Mouse (Mus musculus) heart, adult 18-20 months (tissue): ENCODE results near the gene Efcab5. TPM values are rescaled to one million over a fixed set of nuclear protein-coding genes. Genes with fewer than 3 reads are reported as not detected.
"Not testable (repeated sequence)": the region's sequence is repeated elsewhere in the genome, so short reads cannot be mapped to it uniquely, and the experiment has no call there.

Experiments
- DNase-seq, 2 experiments: peaks; one replicate each; pipeline ENCODE4 v3.0.0; 2021 to 2022; ENCODE audit warnings: mixed read lengths in 1 of 2
- microRNA-seq, 2 experiments: library from miRNA; unstranded; fragments of <30 nt; microRNA quantifications; one replicate each; pipeline ENCODE4 v1.2.0; 2022
- total RNA-seq, 2 experiments: library from RNA; stranded (reverse); gene quantifications; 2 replicates each; pipeline ENCODE4 v1.2.3; 2021

Gene Efcab5
- total RNA-seq, 2 experiments from 2014 or later: 0.15 to 0.31 TPM

DNA sequence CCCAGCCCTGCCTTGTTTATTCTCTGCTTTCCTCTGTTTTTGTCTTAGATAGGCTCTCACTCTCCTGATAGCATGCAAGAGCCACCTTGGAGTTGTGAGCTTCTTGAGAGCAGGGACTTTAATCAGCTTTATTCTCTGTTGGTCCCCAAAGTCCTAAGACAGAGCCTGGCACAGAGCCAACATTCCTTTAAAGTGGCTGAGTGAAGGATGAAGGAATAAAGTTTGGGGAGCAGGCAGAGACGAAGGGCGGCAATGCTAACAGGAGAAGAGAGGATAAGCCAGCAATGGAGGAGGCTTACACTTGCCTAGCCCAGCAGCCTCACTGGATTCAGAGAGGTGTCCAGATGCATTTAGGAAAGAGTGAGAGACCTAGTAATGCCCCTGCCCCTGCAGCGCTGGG, 92.2 kb downstream of the Efcab5 start:
- DNase-seq: peak in 1 of 2 experiments; percentile 18

DNA sequence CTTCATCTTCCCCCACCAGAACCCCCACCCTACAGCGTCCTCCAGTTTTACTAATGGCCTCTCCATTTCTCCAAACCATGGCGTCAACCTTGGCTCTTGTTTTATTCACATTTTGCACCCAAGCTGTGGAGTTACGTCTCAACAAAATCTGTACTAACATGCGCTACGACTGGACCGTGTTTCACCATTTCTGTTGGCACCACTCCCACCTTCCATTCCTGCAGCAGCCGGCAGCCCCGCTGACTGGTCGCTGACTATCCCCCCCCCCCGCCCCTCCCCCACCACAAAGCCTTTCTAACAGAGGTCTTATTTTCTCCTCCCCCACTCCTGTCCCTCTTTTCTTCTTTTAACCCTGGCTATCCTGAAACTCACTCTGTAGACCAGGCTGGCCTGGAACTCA, 93.6 kb downstream of the Efcab5 start:
- DNase-seq: no peak

DNA sequence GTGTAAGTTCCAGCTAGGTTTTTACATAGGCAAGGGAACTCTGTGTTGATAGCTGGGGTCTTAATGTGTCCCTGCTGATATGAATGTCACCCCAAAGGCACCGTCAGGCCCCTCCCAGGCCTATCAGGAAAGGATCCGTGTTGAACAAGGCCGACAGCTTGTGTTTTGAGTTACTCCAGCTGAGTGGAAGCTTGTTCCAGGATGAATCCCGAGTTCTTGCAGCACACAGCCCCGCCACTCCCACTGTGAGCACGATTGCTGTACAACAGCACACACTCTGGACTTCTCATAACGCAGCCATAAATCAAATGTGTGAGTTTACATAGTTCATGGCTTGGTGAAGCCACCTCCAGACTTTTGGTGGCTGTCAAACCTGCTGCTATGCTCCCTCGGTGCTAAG, 94.6 kb downstream of the Efcab5 start:
- DNase-seq: peak in 1 of 2 experiments; percentile 13

DNA sequence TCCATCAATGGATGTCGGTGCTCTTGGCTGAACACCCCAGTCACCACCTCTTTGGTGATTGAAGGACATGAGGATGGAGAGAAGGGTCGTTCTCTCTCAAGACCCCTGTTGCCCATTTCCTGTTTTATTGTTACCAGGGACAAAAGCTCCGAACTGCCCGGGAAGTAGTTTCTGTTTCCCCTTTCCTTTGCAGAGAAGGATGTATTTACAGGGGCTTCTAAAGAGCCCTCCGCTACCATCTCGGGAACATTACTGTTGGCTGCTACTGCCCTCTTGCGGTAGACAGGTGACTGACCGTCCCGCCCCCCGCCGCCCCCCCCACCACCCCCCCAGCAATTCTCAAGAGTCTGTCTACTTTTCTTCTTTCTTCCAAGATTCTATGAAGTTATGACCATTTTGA, 95.6 kb downstream of the Efcab5 start:
- DNase-seq: peak; percentile 16 to 71

DNA sequence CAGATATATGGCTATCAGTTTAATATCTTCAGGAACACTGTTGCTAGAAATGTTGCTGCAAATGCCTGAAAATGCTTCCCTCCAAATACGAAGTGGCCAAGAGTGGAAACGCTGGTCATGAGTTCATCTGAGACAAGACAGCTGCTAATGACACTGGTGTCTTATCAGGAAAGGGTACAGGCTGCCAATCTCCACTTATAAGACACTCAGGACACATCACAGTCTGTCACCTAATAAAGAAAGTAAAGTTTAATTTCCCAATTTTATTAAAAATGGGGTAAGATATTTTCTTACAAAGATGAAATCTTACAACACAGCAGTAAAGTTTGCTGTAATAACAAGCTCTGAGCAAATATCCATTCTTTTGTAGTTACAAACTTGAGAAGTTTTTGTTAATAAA, 99.6 kb downstream of the Efcab5 start:
- no peak for DNase-seq

DNA sequence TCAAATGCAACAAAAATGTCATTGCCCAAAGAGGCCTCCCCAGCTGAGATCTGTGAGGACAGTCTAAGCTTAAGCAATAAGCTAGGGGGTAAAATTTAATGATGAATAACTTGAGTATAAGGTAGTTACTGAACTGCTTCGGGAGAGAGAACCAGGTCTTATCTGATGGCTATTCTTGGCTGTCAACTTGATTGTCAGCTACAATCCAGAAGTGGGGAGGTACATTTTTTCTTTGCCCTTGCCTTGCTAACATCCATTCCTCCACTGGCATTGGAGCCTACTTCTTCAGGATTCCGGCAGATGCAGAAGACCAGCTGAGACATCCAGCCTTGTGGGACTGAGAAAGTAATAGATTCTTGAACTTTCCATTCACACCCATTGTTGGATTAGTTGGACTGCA, 101.8 kb downstream of the Efcab5 start:
- no peak for DNase-seq

DNA sequence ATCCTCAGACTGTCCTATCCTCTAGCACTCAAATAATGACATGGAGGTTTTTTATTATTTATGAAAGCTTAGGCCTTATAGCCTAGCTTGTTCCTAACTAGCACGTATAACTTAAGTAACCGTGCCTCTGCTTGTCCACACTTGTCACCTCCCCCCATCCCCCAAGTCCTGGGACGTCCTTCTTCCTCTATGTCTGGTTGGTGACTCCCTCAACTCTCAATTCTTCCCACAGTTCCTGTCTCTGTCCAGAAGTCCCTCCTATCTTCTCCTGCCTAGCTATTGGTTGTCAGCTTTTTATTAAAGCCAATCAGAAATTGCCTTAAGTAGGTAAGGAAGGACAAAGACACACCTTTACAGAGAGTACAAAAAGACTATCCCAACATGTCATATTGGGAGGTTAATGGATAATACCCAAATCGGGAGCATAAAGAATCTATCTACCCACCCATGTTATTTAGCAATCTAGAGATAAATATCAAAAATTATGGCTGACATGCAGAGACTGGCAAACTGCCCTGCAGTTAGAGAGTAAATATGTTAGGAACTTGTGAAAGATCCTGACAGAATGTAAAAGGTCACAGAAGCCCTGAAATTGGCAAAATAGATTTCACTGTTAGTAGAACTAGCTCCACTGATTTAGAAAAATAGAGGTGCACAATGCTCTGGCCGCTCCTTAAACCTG, 104.6 kb downstream of the Efcab5 start:
- no peak for DNase-seq

DNA sequence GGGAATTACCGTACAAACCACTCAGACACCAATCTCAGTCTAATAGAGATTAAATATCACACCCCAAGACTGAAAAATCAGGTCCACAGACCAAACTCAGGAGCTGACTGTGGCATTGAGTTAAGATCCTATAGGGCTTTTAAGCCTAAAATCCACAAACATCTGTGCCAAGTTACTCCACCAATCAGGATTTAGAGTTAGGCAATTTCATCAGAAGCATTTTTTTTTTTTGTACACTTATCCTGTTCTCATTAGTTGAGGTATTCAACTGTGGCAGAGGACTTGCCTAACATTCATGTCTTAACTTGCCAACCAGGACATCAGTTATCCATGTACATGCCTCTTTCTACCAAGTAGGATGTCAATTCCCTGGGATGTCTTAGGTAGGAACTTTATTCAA, 109.4 kb downstream of the Efcab5 start:
- no peak for DNase-seq

DNA sequence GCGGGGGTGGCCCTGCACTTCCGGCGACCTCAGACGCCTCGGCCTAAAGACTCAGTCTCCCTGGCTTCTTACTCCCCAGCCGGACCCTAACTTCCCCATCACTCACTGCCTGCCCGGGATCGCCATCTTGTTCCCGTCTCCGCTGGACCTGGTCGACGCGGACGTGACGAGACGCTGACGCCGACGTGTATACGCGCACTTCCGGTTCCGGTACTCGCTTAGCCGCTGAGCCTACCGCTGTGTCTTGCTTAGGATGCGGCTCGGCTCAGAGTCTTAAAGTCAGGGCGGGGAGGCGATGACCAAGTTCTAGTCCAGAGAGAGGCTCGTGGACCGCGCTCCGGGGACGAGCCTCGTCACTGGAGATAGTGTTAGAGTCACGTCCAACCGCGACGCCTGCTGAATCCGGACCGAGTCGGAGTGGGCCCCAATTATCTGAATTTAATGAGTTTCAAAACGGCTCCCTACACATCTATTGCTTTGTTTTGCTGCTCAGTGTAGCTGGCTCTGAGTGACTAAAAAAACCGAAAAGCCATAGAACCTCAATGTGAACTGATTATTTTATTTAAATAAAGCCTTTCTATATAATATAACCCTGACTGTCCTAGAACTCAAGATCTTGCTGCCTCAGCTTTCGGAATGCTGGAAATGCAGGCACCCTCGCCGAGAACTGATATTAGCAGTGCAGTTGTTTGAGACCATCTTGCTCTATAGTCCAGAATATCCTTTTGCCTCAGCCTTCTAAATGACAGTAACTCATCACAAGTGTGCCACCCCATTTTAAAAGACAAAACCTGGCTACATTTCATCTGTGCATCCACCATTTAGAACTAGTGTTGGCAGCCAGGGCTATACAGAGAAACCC, 110.3 kb downstream of the Efcab5 start, which contains the start of gene Nsrp1:
Nsrp1 (minus strand) TSS at position 163 of the 862 bp plus-strand sequence.
- peak; percentile 93 to 96 for DNase-seq

DNA sequence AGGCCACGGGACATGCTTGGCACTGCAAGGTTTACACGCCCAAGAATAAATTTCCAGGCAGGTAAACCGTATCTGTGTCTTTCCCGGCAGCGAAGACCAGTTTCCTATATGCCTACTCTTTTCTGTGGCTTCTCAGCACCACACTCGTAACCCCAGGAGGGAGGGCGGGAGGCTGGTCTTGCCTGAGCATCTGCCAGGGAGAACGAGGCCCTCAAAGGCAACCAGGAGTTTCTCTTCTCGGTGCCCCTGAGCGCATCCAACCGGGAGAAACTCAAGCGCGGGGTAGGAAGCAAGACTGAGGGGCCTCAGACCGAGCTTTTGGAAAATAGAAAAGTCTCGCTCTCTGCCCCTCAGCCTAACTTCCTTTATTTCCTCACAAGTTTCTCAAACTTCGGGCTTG, 111.0 kb downstream of the Efcab5 start:
- no peak for DNase-seq

DNA sequence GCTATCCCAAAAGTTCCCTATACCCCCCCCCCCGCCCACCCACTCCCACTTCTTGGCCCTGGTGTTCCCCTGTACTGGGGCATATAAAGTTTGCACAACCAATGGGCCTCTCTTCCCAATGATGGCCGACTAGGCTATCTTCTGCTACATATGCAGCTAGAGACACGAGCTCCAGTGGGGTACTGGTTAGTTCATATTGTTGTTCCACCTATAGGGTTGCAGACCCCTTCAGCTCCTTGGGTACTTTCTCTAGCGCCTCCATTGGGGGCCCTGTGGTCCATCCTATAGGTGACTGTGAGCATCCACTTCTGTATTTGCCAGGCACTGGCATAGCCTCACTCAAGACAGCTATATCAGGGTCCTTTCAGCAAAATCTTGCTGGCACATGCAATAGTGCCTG, 111.4 kb downstream of the Efcab5 start:
- not testable (repeated sequence) for DNase-seq

DNA sequence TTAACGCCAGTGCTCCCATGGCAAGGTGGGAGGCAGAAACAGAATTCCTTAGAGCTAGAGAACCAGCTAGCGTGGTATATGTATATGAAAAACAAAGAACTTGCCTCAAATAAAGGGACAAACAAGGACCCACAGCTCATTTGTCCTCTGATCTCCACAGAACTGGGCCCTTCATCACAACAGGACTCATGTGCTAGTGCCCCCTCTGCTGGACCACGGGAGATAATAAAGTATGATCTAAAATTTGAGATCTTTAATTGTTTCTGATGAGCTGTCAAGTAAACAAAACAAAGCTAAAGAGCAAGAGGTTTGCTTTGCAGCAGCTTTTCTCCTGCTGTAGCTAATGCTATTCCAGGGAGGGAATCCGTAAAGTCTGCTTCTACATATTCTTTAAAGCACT, 118.0 kb downstream of the Efcab5 start:
- peak in 1 of 2 experiments; percentile 20 for DNase-seq

DNA sequence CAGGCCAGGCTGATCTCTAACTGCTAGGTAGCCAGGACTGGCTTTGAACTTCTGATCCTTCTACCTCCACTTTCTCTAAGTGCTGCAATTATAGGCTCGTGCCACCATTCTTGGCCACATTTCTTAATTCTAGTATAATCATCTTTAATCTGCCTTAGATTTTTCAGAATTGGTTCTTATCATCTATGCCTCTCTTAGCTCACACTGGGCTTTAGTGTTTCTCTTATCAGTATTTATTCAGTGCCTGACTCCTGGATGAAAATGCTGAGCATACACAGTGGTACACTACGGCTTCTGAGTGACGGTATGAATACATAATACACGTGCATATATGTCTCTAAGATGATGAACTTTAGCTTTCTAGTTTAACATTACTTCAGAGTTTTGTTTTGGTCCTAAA, 119.9 kb downstream of the Efcab5 start:
- DNase-seq: no peak

DNA sequence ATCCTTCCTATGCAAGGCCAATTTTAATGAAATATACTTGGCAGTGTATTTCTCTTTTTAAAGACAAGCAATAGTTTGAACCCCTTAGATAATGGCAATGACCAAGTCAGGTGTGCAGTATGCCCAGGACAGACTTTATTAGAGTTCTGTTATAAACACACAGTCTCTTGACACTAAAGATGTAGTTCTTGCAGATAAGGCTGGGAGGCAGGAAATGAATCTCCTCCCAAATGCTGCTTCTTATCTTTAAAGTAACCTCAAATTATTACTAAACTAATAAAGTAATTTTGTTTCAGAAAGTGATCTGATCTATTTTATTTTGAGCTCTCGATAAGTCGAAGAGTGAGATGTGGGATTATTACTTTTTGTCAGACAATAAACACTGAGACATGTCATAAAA, 125.4 kb downstream of the Efcab5 start:
- no peak for DNase-seq

DNA sequence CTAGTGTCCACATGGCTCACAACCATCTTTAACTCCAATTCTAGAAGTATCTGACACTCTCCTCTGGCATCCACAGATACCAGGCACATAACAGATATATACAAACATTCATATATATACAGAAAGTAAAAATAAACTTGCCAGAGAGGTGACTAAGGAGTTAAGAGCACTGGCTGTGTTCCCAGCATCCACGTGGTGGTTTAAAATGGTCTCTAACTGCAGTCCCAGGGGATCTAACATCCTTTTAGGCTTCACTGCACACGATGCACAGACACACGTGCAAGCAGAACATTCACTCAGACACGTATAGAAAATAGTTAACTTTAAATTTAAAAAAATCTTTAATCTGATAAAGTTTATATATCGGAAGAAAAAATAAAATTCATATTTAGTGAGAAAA, 126.8 kb downstream of the Efcab5 start:
- peak; percentile 6 to 28 for DNase-seq

DNA sequence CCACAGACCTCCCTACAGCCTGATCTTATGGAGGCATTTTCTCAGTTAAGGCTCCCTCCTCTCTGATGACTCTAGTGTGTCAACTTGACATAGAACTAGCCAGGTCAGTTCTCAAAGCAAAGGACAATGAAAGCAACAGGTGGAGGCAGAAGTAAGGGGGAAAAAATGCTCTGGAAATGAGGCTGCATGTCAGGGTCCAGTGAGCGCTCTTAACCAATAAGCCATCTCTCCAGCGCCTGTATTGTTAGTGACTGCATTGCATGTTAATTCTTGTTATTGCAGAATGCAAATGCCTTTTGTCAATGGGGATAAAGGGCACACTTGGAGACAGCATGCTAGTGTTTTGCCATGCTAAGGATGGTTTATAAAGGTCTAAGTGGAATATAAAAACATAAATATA, 146.0 kb downstream of the Efcab5 start:
- no peak for DNase-seq

DNA sequence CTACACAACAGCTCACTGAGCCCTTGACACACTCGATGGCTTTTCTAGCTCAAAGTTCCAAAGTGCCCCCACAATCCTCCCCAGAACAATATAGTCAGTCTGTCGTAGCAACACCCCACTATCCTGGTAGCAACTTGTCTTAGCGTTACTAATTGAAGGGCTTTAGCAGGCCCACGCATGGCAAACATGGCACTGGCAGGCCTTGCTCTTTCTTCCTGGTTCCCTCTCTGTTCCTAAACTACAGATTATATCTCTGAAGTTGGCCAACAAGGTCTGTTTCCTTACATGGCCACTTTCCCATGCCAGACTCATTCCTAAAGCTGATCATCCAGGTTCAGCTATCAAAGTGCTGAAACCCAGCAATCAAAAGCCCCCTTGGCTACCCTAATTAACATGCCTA, 146.9 kb downstream of the Efcab5 start:
- no peak for DNase-seq

Small RNAs within 50 kb of the gene (microRNA-seq; reads per million reads assigned to microRNA genes)
- 1,859 to 4,227 reads per million in 2 experiments for gene Mir423

Other genes starting within 250 kb of the Efcab5 start
- gene Slc6a4, start 190.4 kb downstream of the Efcab5 start, total RNA-seq: under 1 TPM; 0.50 to 0.64 TPM
- 1 to 10 TPM; 9.8 to 10.0 TPM for gene Nsrp1, start 110.5 kb downstream of the Efcab5 start, total RNA-seq
- gene Ssh2, start 27.3 kb upstream of the Efcab5 start, total RNA-seq: 10 to 100 TPM; 64.2 to 78.9 TPM